Mouse (Mus musculus) liver, adult 2 months (tissue): ENCODE data around the gene Mok. TPM values are rescaled to one million over a fixed set of nuclear protein-coding genes. Genes with fewer than 3 reads are reported as not detected.
"Not testable (repeated sequence)": the region's sequence is repeated elsewhere in the genome, so short reads cannot be mapped to it uniquely, and the experiment has no call there.

Experiments used
- DNase-seq: peaks from one replicate; pipeline ENCODE4 v3.0.0-alpha.2; 2011; ENCODE audit warnings: low read depth, low spot score; ENCODE audit errors: extremely low read depth
- H3K27ac ChIP-seq: fragments of 200-500 bp; replicated peaks from 2 replicates; pipeline ENCODE4 v1.5.1; 2012; ENCODE audit warnings: low read depth, mild to moderate bottlenecking, control low read depth, inconsistent platforms, low read length; ENCODE audit not compliant: insufficient read depth
- H3K27me3 ChIP-seq: fragments of 200-500 bp; 2 replicates; pipeline ENCODE4 v1.6.1; 2012; ENCODE audit warnings: mild to moderate bottlenecking, moderate library complexity, low read length, inconsistent platforms; ENCODE audit not compliant: control insufficient read depth, insufficient read depth
- H3K36me3 ChIP-seq: fragments of 200-500 bp; 2 replicates; pipeline ENCODE4 v1.6.1; 2012; ENCODE audit warnings: low read length, inconsistent platforms; ENCODE audit not compliant: control insufficient read depth, insufficient read depth
- H3K4me1 ChIP-seq: fragments of 200-500 bp; 2 replicates; pipeline ENCODE4 v1.6.1; 2011; ENCODE audit warnings: low read length; ENCODE audit not compliant: control insufficient read depth, insufficient read depth
- H3K4me3 ChIP-seq: fragments of 200-500 bp; 2 replicates; pipeline ENCODE4 v1.5.1; 2011; ENCODE audit warnings: low read depth, mild to moderate bottlenecking, control low read depth, low read length, moderate library complexity; ENCODE audit not compliant: insufficient read depth
- H3K79me2 ChIP-seq: fragments of 200-500 bp; 2 replicates; pipeline ENCODE4 v1.6.1; 2012; ENCODE audit warnings: inconsistent platforms, mild to moderate bottlenecking, low read length, moderate library complexity; ENCODE audit not compliant: control insufficient read depth, insufficient read depth
- H3K9ac ChIP-seq: fragments of 200-500 bp; 2 replicates; pipeline ENCODE4 v1.6.1; 2012; ENCODE audit warnings: low read depth, mild to moderate bottlenecking, control low read depth, inconsistent platforms, low read length
- CTCF ChIP-seq: fragments of 200-500 bp; IDR thresholded peaks from 2 replicates; pipeline ENCODE4 v1.5.1; 2011; ENCODE audit warnings: low read depth, low read length, control low read depth
- POLR2A ChIP-seq: fragments of 200-500 bp; IDR thresholded peaks from 2 replicates; pipeline ENCODE4 v1.6.1; 2011; ENCODE audit warnings: low read length, control low read depth; ENCODE audit not compliant: insufficient read depth; ENCODE audit errors: extremely low read depth
- WGBS: fragments of 180-500 bp; shearing (Covaris S2); methylation state at CpG from one replicate; pipeline ENCODE4 v1.1.7; 2018; 5-methylcytosine and 5-hydroxymethylcytosine counted together
- polyA plus RNA-seq: library from polyadenylated mRNA; depleted of rRNA; stranded (reverse); fragments of >200 nt; gene quantifications from 2 replicates; pipeline ENCODE4 v1.2.3, GENCODE M21; 2012
- total RNA-seq: library from RNA; depleted of rRNA; stranded (reverse); fragments of >200 nt; gene quantifications from 2 replicates; pipeline ENCODE4 v1.2.3, GENCODE M21; 2014

Gene Mok
- total and polyA plus RNA-seq, 2 experiments: 0.18 TPM; not detected in 1

DNA sequence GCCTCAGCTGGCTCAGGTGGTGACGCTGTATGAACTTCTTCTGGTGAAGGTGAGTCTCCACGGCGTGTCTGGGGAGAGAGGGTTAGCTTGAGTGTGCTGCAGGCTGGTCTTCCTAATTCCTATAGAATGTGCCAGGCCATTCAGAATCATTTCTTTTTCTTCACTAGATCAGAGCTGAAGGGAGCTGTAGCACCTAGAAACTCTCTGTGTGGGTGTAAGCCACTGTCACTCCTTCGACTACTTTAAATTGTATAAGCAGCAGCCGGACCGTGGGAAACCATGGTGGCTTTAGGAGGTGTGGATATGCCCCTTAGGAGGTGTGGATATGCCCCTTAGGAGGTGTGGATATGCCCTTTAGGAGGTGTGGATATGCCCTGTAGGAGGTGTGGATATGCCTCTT lies 23.3 kb upstream of the Mok start:
- Histone ChIP-seq H3K27ac (no peak overlapping the region), H3K9ac (no peak overlapping the region), H3K27me3 (no peaks in the 10 kb centered on the region), H3K36me3 (peaks cover 15% of the 10 kb centered on the region), H3K4me3 (no peak overlapping the region), H3K79me2 (no peaks in the 10 kb centered on the region), H3K4me1 (peaks cover 10% of the 10 kb centered on the region)
- no peak for DNase-seq
- TF ChIP-seq CTCF (no peak), POLR2A (no peak)
- 95% methylated on average over 6 of the region's 6 CpGs for WGBS

DNA sequence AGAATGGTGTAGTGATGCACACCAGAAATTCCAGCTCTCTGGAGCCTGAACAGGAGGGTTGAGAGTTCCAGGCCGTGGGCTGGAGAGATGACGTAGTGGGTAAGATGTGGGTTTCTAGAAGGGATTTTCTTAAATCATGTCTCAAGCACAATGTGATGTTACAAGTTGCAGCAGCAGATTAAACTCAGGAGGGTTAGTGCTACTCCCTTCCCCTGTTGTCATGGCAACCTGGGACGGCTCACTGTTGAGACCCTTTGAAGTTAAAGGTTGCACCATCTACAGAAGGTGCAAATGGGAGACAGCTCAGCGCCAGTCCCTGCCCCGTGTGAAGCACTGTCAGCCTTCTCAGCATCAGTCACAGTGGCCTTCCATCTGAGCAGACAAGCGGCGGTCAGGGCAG lies 20.5 kb upstream of the Mok start:
- no peak overlapping the region for H3K27ac ChIP-seq
- no peak for DNase-seq
- H3K4me1 ChIP-seq: peaks cover 8% of the 10 kb centered on the region
- H3K36me3 ChIP-seq: no peaks in the 10 kb centered on the region; the same call in none of the 2 replicates
- TF ChIP-seq POLR2A: no peak
- TF ChIP-seq CTCF: no peak
- H3K4me3 ChIP-seq: no peak overlapping the region
- 85% methylated on average over 7 of the region's 7 CpGs for WGBS
- H3K9ac ChIP-seq: no peak overlapping the region
- no peaks in the 10 kb centered on the region for H3K27me3 ChIP-seq
- no peaks in the 10 kb centered on the region for H3K79me2 ChIP-seq

DNA sequence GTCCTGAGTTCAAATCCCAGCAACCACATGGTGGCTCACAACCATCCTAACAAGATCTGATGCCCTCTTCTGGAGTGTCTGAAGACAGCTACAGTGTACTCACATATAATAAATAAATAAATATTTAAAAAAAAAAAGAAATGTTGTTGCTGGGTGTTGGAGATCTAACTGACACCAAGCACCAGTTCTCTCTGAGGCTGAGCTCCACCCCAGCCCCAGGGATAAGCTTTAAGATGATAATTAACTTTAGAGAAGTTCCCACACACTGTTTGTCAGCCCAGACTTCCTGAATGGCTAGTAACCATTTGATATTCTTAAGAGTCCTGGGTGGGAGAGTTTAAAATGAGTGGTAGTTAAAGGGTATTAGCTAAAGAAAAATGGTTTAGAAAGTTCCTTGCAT lies 19.6 kb upstream of the Mok start:
- Histone ChIP-seq H3K27me3 (no peaks in the 10 kb centered on the region), H3K9ac (no peak overlapping the region), H3K4me3 (no peak overlapping the region), H3K27ac (no peak overlapping the region), H3K4me1 (peaks cover under 1% of the 10 kb centered on the region; the same call in 1 of the 2 replicates), H3K36me3 (peaks cover 8% of the 10 kb centered on the region), H3K79me2 (peaks cover 7% of the 10 kb centered on the region; the same call in 1 of the 2 replicates)
- DNase-seq: no peak
- TF ChIP-seq CTCF (no peak), POLR2A (no peak)

DNA sequence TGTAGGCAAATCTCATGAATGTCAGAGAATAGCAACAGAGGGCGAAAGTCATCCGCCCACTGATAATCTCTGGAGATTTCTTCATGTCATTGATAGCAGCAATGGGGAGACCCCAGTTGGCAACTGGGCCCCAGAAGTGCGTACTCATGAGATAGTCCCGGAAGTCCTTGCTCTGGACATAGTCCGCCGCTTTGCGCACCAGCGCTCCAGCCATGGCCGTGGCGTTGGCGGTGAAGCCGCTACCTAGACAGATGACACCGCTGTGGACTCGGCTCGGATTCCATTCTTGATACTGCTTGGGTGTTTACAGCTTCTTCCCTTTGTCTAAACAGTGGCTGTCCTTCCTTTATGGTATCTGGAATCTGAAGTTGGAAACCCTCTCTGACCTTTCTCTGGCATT lies 17.9 kb upstream of the Mok start:
- H3K36me3 ChIP-seq, H3K4me1 ChIP-seq, H3K9ac ChIP-seq, H3K27ac ChIP-seq, DNase-seq, H3K27me3 ChIP-seq, H3K4me3 ChIP-seq: not testable (repeated sequence)
- H3K79me2 ChIP-seq: peaks cover 10% of the 10 kb centered on the region; the same call in 1 of the 2 replicates
- WGBS: 96% methylated on average over 15 of the region's 15 CpGs

DNA sequence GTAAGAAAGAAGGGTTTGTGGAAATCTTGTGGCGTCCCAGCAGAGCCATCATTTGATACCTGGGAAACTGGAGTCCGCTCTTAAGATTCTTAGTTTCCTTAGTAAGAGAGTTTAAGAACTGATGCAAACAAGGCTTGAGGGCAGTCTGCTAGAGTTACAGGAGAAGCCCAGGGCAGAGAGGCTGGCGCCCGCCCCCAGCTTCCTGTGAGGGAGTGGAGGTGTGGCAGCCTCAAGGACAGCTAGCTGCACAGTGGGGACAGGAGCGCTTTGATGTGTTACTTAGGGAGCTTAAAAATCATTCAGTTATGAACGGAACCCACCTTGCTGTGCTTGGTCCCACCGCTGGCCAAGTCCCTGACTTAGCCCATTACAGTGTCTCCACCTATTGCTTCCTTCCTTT lies 16.5 kb upstream of the Mok start:
- Histone ChIP-seq H3K36me3 (peaks cover 8% of the 10 kb centered on the region), H3K79me2 (peaks cover 12% of the 10 kb centered on the region; the same call in 1 of the 2 replicates), H3K4me3 (no peak overlapping the region), H3K27me3 (no peaks in the 10 kb centered on the region), H3K4me1 (0 out of 2 replicates have a peak, but pooled peaks cover under 1% of the 10 kb centered on the region), H3K27ac (no peak overlapping the region), H3K9ac (no peak overlapping the region)
- WGBS: 86% methylated on average over 7 of the region's 7 CpGs
- TF ChIP-seq CTCF (no peak), POLR2A (no peak)
- DNase-seq: no peak

DNA sequence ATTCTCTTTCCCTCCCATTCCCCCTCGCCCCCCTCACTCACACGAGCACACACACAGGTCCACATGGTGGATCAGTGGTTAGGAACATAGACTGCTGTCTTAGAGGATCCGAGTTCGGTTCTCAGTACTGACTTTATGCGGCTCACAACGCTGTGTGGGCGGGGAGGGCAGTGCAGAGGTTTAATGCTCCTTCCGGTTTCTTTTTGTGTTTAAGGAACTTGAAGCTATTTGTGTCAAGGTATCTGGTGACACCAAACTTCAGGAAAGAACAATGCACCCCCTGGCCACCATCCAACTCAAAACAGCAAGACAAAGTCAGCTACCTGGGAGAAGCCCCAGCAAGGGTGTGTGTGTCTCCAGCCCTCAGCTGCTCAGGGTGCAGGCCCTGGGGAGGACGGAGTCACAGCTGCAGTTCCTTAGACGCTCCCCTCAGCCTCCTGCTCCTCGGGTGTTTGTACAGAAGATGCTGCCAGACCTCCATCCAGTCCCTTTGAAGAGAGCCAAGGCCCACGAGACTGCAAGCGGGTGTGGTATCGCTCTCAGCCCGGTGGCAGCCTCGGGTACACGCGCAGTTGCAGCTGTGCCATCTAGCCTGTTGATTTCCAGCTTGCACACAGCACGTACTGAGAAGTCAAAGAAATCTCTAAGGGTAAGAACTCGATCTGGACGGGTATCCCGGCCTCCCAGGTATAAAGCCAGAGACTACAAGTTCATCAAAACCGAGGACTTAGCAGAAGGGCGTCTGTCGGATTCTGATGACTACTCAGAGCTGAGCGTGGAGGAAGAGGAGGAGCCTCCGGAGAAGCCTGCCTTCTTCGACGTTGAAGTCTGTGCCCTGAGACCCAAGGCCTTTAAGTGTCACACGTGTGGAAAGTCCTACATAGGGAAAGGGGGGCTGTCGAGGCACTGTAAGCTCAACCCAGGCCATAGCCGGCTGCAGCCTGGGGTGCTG lies 14.3 kb upstream of the Mok start:
- no peak overlapping the region for H3K27ac ChIP-seq
- 87% methylated on average over 32 of the region's 32 CpGs for WGBS
- peaks cover 19% of the 10 kb centered on the region; the same call in 1 of the 2 replicates for H3K79me2 ChIP-seq
- TF ChIP-seq CTCF: no peak
- TF ChIP-seq POLR2A: no peak
- H3K27me3 ChIP-seq: no peaks in the 10 kb centered on the region
- DNase-seq: no peak
- no peak overlapping the region for H3K9ac ChIP-seq
- H3K36me3 ChIP-seq: peaks cover 8% of the 10 kb centered on the region
- peaks cover 10% of the 10 kb centered on the region; the same call in 1 of the 2 replicates for H3K4me1 ChIP-seq
- H3K4me3 ChIP-seq: peak overlapping the region; percentile 20; the same call in 1 of the 2 replicates
